Mouse (Mus musculus): ENCODE results near the gene Zfp64. TPM values are rescaled to one million over a fixed set of nuclear protein-coding genes. Genes with fewer than 3 reads are reported as not detected.
A peak's percentile ranks its signal among the peaks of the same experiment; 100 is the strongest.

Gene Zfp64
- polyA plus RNA-seq, 1 experiment from 2014 or later, result 29.7 TPM

DNA sequence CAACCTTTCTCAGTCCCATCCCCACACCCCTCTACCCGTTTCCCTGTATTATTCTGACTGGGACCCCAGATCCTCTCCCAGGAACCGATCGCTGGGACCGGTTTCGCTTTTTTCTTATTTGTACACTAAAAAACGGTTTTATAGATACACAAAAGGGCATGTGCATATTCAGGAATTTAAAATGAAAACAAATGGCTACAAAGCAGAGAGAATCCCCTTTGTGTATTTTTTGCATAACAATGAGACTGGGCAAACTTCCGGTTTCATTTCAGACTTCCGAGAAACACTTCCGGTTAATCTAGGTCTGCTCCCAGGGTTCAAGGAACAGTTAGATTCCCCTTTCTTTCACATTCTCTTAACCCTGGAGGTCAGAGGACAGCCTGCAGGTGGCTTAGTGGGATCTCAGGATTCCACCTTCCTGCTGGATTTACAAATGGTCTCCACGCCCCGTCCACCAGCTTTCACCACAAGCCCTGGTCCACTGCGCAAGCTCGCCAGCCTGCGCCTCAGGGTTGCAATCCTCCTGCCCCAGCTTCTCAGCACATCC is 4.0 kb upstream of the Zfp64 start:
- H3K4me3 ChIP-seq (ENCODE audit: low read depth, low read length), result no peak overlapping the region
- H3K27me3 ChIP-seq (replicated peaks; ENCODE audit: control insufficient read depth, insufficient read depth, low read length), result no peaks in the 10 kb centered on the region
- DNase-seq (ENCODE audit: low spot score) (no peak), ATAC-seq (no peak)
- peaks cover 2% of the 10 kb centered on the region for H3K4me1 ChIP-seq (ENCODE audit: control insufficient read depth, insufficient read depth, low read length)
- H3K9ac ChIP-seq (ENCODE audit: low read length), result no peak overlapping the region
- H3K36me3 ChIP-seq (ENCODE audit: control insufficient read depth, insufficient read depth, low read length), result no peaks in the 10 kb centered on the region
- 82% methylated on average over 14 of the region's 14 CpGs for WGBS
- H3K9me3 ChIP-seq (replicated peaks; ENCODE audit: control insufficient read depth, low read length), result peaks cover 6% of the 10 kb centered on the region
- H3K4me2 ChIP-seq (ENCODE audit: low read length), result no peak overlapping the region
- no peak overlapping the region for H3K27ac ChIP-seq (ENCODE audit: low read depth, low read length)

DNA sequence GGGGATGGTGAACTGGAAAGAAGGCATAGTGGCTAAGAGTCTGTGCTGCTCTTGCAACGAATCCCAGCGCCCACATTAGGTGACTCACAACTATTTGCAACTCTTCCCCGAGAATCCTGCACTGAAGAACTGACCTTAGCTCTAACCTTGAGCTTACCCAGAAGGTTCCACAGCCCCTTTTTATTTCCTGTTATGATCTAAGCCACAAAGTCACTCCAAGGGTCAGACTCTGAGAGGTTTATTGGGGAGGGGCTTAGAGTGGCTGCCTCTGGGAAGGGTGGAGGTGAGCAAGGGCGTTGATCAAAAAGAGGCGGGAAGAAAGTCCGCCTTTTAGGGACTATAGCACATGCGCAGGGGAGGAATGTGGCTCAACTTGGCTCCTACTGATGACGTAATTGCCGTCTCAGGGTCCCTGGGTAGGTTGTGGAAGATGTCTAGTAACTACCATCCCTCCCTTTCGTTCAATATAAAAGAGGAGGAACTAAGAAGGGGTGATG is 511 bp upstream of the Zfp64 start:
- Histone ChIP-seq H3K9me3 (replicated peaks; ENCODE audit: control insufficient read depth, low read length) (no peaks in the 10 kb centered on the region), H3K4me1 (ENCODE audit: control insufficient read depth, insufficient read depth, low read length) (peaks cover 8% of the 10 kb centered on the region), H3K4me2 (ENCODE audit: low read length) (peak overlapping the region; percentile 95), H3K36me3 (ENCODE audit: control insufficient read depth, insufficient read depth, low read length) (peaks cover 8% of the 10 kb centered on the region), H3K27ac (ENCODE audit: low read depth, low read length) (no peak overlapping the region), H3K9ac (ENCODE audit: low read length) (0 out of 2 replicates have a peak overlapping the region, but pooled peaks have one; percentile 92), H3K4me3 (ENCODE audit: low read depth, low read length) (peak overlapping the region; percentile 77), H3K27me3 (replicated peaks; ENCODE audit: control insufficient read depth, insufficient read depth, low read length) (no peaks in the 10 kb centered on the region)
- 49% methylated on average over 10 of the region's 10 CpGs for WGBS
- ATAC-seq (no peak; the same call in 1 of the 2 replicates), DNase-seq (ENCODE audit: low spot score) (no peak)

DNA sequence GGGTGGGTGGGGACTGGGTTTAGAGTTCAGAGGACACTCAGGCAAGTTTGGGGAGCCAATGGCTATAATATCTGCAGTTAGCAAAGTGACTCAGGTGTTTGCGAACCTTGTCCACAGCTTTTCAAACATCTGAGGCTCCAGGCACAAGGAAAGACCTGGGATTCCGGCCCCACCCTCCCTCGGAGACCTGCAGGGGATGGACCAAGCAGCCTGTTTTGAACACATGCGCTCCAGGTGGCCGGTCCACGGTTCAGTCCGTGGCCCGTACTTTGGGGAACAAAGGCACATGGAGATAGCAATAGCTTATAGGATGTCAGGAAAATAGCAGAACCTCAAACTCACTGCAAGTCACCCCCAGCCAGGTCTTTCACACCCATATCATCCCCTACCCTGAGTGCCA is 1.0 kb downstream of the Zfp64 start:
- ATAC-seq (no peak), DNase-seq (ENCODE audit: low spot score) (no peak)
- peak overlapping the region; percentile 92 for H3K9ac ChIP-seq (ENCODE audit: low read length)
- peaks cover 14% of the 10 kb centered on the region for H3K36me3 ChIP-seq (ENCODE audit: control insufficient read depth, insufficient read depth, low read length)
- peak overlapping the region; percentile 77 for H3K4me3 ChIP-seq (ENCODE audit: low read depth, low read length)
- no peak overlapping the region for H3K27ac ChIP-seq (ENCODE audit: low read depth, low read length)
- H3K4me1 ChIP-seq (ENCODE audit: control insufficient read depth, insufficient read depth, low read length), result peaks cover 8% of the 10 kb centered on the region
- peak overlapping the region; percentile 95 for H3K4me2 ChIP-seq (ENCODE audit: low read length)
- H3K27me3 ChIP-seq (replicated peaks; ENCODE audit: control insufficient read depth, insufficient read depth, low read length), result no peaks in the 10 kb centered on the region
- no peaks in the 10 kb centered on the region for H3K9me3 ChIP-seq (replicated peaks; ENCODE audit: control insufficient read depth, low read length)
- 9% methylated on average over 8 of the region's 8 CpGs for WGBS

DNA sequence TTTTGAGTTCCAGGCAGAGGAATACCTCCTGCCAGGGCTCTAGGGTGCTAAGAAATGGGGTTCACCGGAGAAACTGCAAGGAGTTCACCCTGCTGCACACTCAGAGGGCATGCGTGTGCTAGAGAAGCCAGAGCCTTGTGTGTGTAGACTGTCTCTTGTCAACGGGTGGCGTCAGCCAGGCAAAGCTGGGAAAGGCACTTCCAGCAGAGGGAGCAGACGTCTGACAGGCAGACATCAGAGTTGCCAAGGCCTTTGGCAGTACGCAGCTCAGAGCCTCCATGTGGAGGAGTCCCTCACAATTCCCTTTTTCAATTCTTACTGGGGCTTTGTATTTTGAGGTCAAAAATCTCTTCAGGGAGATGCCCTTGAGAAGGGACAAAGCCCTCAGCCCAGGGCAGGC is 6.9 kb downstream of the Zfp64 start:
- 74% methylated on average over 6 of the region's 6 CpGs for WGBS
- ATAC-seq, result no peak

DNA sequence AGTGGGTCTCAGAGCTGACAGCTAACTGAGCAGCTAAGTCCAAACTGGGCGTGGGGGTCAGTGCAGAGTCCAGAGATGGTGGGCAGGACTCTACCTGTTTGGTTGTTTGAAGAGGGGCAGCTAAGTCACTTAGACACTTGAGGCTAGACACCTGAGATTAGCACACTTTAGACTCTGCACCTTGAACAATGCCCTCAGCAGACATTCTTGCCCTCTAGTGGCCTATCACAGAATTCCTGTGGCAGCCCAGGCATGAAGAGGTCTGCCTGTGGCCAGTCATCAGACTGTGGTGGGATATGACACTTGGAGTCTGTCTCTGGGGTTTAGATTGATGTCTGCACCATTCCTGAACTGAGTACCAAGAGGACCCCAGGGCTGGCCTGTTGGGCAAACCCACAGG is 7.7 kb downstream of the Zfp64 start:
- Histone ChIP-seq H3K4me3 (ENCODE audit: low read depth, low read length) (no peak overlapping the region), H3K27ac (ENCODE audit: low read depth, low read length) (no peak overlapping the region), H3K9ac (ENCODE audit: low read length) (no peak overlapping the region), H3K36me3 (ENCODE audit: control insufficient read depth, insufficient read depth, low read length) (peaks cover 62% of the 10 kb centered on the region), H3K27me3 (replicated peaks; ENCODE audit: control insufficient read depth, insufficient read depth, low read length) (no peaks in the 10 kb centered on the region), H3K4me1 (ENCODE audit: control insufficient read depth, insufficient read depth, low read length) (no peaks in the 10 kb centered on the region), H3K9me3 (replicated peaks; ENCODE audit: control insufficient read depth, low read length) (no peaks in the 10 kb centered on the region), H3K4me2 (ENCODE audit: low read length) (no peak overlapping the region)
- DNase-seq (ENCODE audit: low spot score) (no peak), ATAC-seq (no peak)
- 90% methylated on average over 1 of the region's 1 CpGs for WGBS

More for the DNA sequence above, 6.9 kb downstream of the Zfp64 start:
- Histone ChIP-seq H3K4me3 (ENCODE audit: low read depth, low read length) (no peak overlapping the region), H3K27ac (ENCODE audit: low read depth, low read length) (no peak overlapping the region), H3K27me3 (replicated peaks; ENCODE audit: control insufficient read depth, insufficient read depth, low read length) (no peaks in the 10 kb centered on the region), H3K9ac (ENCODE audit: low read length) (no peak overlapping the region), H3K4me1 (ENCODE audit: control insufficient read depth, insufficient read depth, low read length) (no peaks in the 10 kb centered on the region), H3K9me3 (replicated peaks; ENCODE audit: control insufficient read depth, low read length) (no peaks in the 10 kb centered on the region), H3K36me3 (ENCODE audit: control insufficient read depth, insufficient read depth, low read length) (peaks cover 61% of the 10 kb centered on the region), H3K4me2 (ENCODE audit: low read length) (no peak overlapping the region)
- peak; percentile 33 for DNase-seq (ENCODE audit: low spot score)

DNA sequence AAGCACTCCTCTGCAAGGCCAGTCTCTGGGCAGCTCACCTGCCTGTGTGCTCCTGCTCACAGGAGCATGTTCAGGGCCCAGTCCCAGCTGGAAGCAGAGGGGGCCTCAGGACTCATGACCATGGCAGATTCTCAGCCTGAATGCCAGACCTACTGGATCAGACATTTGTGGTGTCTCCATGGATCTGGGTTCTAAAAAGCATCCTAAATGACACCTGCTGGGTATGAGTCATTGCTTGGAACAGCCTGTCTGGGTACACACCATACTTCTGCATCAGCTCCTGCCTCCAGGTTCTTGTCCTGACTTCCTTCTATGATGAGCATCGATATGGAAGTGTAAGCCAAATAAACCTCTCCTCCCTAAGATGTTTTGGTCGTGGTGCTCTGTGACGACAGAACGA is 11.4 kb downstream of the Zfp64 start:
- ATAC-seq (no peak), DNase-seq (ENCODE audit: low spot score) (no peak)
- H3K9ac ChIP-seq (ENCODE audit: low read length), result no peak overlapping the region
- H3K27ac ChIP-seq (ENCODE audit: low read depth, low read length), result no peak overlapping the region
- H3K4me3 ChIP-seq (ENCODE audit: low read depth, low read length), result no peak overlapping the region
- H3K36me3 ChIP-seq (ENCODE audit: control insufficient read depth, insufficient read depth, low read length), result peaks cover 57% of the 10 kb centered on the region
- no peaks in the 10 kb centered on the region for H3K27me3 ChIP-seq (replicated peaks; ENCODE audit: control insufficient read depth, insufficient read depth, low read length)
- H3K9me3 ChIP-seq (replicated peaks; ENCODE audit: control insufficient read depth, low read length), result no peaks in the 10 kb centered on the region
- no peak overlapping the region for H3K4me2 ChIP-seq (ENCODE audit: low read length)
- 91% methylated on average over 4 of the region's 4 CpGs for WGBS
- no peaks in the 10 kb centered on the region for H3K4me1 ChIP-seq (ENCODE audit: control insufficient read depth, insufficient read depth, low read length)

DNA sequence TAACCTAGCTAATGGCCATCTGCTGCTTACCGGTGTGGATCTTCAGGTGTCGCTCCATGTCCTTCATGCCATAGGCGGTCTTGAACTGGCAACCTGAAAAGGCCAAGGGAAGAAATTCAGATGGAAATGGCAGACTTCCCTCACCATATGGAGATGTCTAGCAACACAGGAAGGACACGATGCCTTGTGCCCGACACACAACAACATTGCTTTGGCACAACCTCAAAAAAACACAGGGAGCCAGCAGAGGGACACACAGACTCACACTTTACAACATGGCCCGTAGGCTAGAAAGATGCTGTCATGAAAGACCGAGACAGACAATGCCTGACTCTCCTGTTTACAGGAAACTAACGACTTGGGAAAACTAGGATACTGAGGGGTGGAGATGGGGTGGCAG is 15.4 kb downstream of the Zfp64 start:
- Histone ChIP-seq H3K27me3 (replicated peaks; ENCODE audit: control insufficient read depth, insufficient read depth, low read length) (no peaks in the 10 kb centered on the region), H3K9ac (ENCODE audit: low read length) (no peak overlapping the region), H3K36me3 (ENCODE audit: control insufficient read depth, insufficient read depth, low read length) (peaks cover 38% of the 10 kb centered on the region), H3K4me3 (ENCODE audit: low read depth, low read length) (no peak overlapping the region), H3K4me1 (ENCODE audit: control insufficient read depth, insufficient read depth, low read length) (no peaks in the 10 kb centered on the region), H3K27ac (ENCODE audit: low read depth, low read length) (peak overlapping the region; percentile 77; the same call in 1 of the 2 replicates), H3K9me3 (replicated peaks; ENCODE audit: control insufficient read depth, low read length) (no peaks in the 10 kb centered on the region), H3K4me2 (ENCODE audit: low read length) (no peak overlapping the region)
- DNase-seq (ENCODE audit: low spot score), result peak; percentile 30
- no peak for ATAC-seq
- WGBS, result 82% methylated on average over 8 of the region's 8 CpGs

DNA sequence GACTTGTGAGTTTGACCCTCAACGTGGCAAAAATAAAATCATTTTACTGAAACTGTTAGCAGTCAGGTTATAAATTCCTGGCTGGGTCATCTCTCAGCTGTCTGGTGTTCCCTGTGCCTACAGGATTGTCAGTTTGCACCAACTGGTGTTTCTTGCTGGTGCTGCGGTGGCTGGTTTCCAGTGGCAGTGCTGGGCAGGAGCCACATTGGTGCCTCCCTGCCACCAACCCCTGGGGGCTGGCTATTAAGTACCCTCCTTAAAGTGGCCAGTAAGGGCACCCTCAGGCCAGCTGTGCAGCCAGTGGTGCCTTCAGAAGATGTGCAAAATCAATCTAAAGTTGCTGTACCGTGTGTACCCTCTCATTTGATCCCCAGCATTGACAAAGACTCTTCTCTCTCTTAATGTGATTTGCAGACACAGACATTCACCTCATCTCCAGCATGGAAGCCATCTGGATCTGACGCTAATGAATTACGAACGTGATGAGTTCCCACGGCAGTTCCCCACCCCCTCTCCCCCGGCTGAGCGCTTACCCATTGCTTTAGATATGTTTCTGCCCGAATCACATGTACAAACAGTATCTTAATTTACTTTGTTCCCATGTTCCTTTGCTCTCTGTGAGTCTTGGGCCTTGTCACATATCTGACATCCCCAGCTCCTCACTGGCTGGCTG is 16.0 kb downstream of the Zfp64 start:
- no peaks in the 10 kb centered on the region for H3K27me3 ChIP-seq (replicated peaks; ENCODE audit: control insufficient read depth, insufficient read depth, low read length)
- H3K9me3 ChIP-seq (replicated peaks; ENCODE audit: control insufficient read depth, low read length), result no peaks in the 10 kb centered on the region
- H3K4me3 ChIP-seq (ENCODE audit: low read depth, low read length), result no peak overlapping the region
- peak overlapping the region; percentile 77 for H3K27ac ChIP-seq (ENCODE audit: low read depth, low read length)
- H3K4me1 ChIP-seq (ENCODE audit: control insufficient read depth, insufficient read depth, low read length), result no peaks in the 10 kb centered on the region
- no peak overlapping the region for H3K9ac ChIP-seq (ENCODE audit: low read length)
- ATAC-seq, result peak; percentile 20; the same call in 1 of the 2 replicates
- H3K4me2 ChIP-seq (ENCODE audit: low read length), result no peak overlapping the region
- peaks cover 39% of the 10 kb centered on the region for H3K36me3 ChIP-seq (ENCODE audit: control insufficient read depth, insufficient read depth, low read length)
- peak; percentile 72 for DNase-seq (ENCODE audit: low spot score)
- 70% methylated on average over 10 of the region's 10 CpGs for WGBS

DNA sequence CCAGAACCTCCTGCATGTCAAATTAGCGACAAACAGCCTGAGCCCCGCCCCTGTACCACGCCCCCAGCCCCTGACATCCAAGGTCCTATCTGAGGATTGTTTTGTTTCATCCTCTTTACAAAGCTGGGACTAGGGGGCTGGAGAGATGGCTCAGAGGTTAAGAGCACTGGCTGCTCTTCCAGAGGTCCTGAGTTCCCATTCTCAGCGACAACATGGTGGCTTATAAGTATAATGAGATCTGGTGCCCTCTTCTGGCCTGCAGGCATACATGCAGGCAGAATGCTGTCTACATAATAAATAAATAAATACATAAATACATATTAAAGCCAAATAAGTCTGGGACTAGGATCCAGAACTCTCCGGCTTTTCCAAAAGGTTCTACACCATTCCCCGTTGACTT is 18.5 kb downstream of the Zfp64 start:
- Histone ChIP-seq H3K4me3 (ENCODE audit: low read depth, low read length) (no peak overlapping the region), H3K27ac (ENCODE audit: low read depth, low read length) (no peak overlapping the region), H3K9me3 (replicated peaks; ENCODE audit: control insufficient read depth, low read length) (no peaks in the 10 kb centered on the region), H3K27me3 (replicated peaks; ENCODE audit: control insufficient read depth, insufficient read depth, low read length) (no peaks in the 10 kb centered on the region), H3K36me3 (ENCODE audit: control insufficient read depth, insufficient read depth, low read length) (peaks cover 45% of the 10 kb centered on the region), H3K4me1 (ENCODE audit: control insufficient read depth, insufficient read depth, low read length) (no peaks in the 10 kb centered on the region), H3K4me2 (ENCODE audit: low read length) (no peak overlapping the region), H3K9ac (ENCODE audit: low read length) (no peak overlapping the region)
- 90% methylated on average over 6 of the region's 6 CpGs for WGBS
- DNase-seq (ENCODE audit: low spot score) (no peak), ATAC-seq (no peak)
